Mouse (Mus musculus): ENCODE measurements around the gene Srrt.

Gene Srrt

GRCm38 (mm10) chr5:137307071-137307912 lies at the start of gene Srrt:
TSS of gene Srrt (minus strand) at chr5:137307674.
- DNase-seq (ENCODE audit: low spot score in 2 of 2): peak; percentile 75 to 86

DNA sequence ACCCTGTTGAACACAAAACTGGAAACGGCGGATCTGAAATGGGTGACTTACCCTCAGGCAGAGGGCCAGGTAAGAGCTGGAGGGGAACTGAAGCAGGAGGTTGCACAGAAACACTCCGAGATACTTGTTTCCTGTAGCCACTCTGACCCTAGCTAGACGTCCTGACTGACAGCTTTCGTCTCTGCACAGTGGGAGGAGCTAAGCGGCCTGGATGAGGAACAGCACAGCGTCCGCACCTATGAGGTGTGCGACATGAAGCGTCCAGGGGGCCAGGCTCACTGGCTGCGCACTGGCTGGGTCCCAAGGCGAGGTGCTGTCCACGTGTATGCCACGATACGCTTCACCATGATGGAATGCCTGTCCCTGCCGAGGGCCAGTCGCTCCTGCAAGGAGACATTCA lies 46.6 kb upstream of the Srrt start:
- DNase-seq (ENCODE audit: low spot score in 2 of 2): no peak

GRCm38 (mm10) chr5:137352011-137352975 lies 44.8 kb upstream of the Srrt start:
- no peak for DNase-seq (ENCODE audit: low spot score in 2 of 2)

GRCm38 (mm10) chr5:137351394-137351793 lies 43.9 kb upstream of the Srrt start:
- no peak for DNase-seq (ENCODE audit: low spot score in 2 of 2)

- DNase-seq (ENCODE audit: low spot score in 2 of 2): no peak
Observed at GRCm38 (mm10) chr5:137351058-137351380, 43.5 kb upstream of the Srrt start.

DNA sequence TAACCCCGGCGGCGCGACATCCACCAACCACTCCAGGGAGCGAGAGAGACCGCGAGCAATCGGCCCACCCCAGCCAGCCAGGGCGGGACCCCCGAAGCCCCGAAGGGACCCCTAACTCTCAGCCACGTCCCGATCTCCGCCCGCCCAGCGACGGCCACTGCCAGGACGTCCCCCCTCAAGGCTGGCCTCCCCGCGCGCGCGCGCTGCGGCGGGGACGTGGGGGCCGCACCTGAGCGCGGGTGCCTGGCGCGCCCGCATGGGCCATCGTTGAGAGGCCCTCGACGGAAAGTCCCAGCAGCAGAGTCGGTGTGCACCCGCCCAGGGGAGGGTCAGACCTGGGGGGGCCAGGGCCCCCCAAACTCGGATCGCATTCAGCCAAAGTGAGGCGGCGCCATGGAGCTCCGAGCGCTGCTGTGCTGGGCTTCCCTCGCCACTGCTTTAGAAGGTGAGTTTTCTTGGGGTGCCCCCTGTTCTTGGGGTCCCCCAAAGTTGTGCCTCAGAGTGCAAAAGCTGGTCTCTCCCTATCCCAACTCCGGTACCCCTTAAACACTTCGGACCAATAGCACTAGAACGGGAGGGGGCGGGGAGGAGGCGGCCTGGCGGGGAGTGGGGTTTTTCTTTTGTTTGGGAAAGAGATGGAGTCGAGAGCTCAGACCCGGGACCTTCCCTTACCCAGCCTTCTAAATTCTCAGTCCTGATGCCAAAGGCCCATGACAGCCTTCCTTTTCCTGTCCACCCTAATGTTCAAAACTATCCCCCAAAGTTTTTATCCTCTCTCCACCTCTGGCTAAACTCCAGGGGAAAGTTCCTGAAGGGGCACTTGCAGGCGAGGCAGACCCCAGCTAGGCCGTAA lies 43.0 kb upstream of the Srrt start:
- no peak for DNase-seq (ENCODE audit: low spot score in 2 of 2)

GRCm38 (mm10) chr5:137349384-137350204 lies 42.1 kb upstream of the Srrt start, which contains the start of gene Ephb4:
TSS of gene Ephb4 (plus strand) at chr5:137350109.
- DNase-seq (ENCODE audit: low spot score in 2 of 2): peak in 1 of 2 experiments; percentile 30

GRCm38 (mm10) chr5:137348482-137349383 lies 41.3 kb upstream of the Srrt start:
- DNase-seq (ENCODE audit: low spot score in 2 of 2): no peak

DNA sequence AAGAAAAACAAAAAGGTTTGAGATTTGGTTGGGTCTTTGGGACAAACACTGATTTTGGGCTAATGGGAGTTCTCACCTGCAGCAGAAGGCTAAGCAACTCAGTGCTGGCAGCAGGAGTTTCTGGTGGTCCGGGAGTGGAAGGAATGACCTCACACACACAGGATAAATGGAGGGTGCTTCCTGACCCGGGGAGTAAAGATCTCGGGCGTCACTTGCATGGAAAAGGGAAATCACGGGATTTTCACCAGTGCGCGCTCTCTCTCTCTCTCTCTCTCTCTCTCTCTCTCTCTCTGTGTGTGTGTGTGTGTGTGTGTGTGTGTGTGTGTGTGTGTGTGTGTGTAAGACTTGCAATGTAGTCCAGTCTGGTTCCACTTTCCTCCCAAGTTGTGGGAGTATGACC lies 40.4 kb upstream of the Srrt start:
- no peak for DNase-seq (ENCODE audit: low spot score in 2 of 2)

DNA sequence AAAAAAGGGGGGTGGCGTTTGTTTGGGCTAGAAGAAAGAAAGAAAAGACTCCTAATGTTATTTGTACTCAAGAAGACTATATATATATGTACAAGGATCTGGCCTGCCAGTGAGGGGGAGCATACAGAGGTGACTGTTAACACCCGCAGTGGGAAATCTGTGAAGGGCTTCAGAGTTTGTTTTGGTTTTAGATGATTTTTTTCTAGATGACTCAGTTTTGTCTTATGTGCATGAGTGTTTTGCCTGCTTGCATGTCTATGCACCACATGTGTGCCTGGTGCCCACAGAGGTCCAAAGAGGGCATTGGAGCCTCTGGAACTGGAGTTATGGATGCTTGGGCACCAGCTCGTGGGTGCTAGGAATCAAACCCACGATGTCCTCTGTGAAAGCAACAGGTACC lies 39.5 kb upstream of the Srrt start:
- DNase-seq (ENCODE audit: low spot score in 2 of 2): no peak

GRCm38 (mm10) chr5:137346388-137346787 lies 38.9 kb upstream of the Srrt start:
- no peak for DNase-seq (ENCODE audit: low spot score in 2 of 2)

GRCm38 (mm10) chr5:137345821-137346220 lies 38.3 kb upstream of the Srrt start:
- DNase-seq (ENCODE audit: low spot score in 2 of 2): no peak

GRCm38 (mm10) chr5:137343869-137344268 lies 36.4 kb upstream of the Srrt start:
- no peak for DNase-seq (ENCODE audit: low spot score in 2 of 2)

- no peak for DNase-seq (ENCODE audit: low spot score in 2 of 2)
Observed at GRCm38 (mm10) chr5:137343412-137343811, 35.9 kb upstream of the Srrt start.

DNA sequence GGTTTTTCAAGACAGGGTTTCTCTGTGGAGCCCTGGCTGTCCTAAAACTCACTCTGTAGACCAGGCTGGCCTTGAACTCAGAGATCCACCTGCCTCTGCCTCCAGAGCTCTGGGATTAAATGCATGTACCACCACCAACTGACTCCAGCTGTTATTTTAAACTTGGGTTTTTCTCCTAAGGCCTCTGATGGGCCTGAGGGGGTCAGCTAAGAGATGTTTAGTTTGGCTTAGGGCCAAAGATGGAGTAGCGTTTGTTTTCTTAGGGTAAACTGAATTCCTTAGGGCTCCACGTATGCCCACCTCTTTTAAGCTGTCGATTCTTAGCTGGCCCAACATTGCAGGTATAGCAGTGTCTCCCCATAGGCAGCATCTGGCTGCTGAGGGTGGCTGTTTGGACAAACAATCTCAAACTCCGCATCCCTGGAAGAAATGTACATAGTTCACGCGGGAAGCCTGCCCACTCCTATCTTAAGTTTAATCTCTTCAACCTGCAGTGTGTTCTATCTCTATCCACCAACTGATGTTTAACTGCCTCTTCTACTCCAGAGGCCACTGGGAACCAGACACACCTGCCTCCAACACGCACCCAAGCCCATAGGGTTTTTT lies 35.0 kb upstream of the Srrt start:
- DNase-seq (ENCODE audit: low spot score in 2 of 2): no peak

- no peak for DNase-seq (ENCODE audit: low spot score in 2 of 2)
Observed at GRCm38 (mm10) chr5:137340222-137340621, 32.7 kb upstream of the Srrt start.

GRCm38 (mm10) chr5:137339290-137339979 lies 32.0 kb upstream of the Srrt start:
- no peak for DNase-seq (ENCODE audit: low spot score in 2 of 2)

- DNase-seq (ENCODE audit: low spot score in 2 of 2): no peak
Observed at GRCm38 (mm10) chr5:137338663-137339289, 31.3 kb upstream of the Srrt start.
